ENCODE assay signal across 9 mouse cellular contexts in genomic region chr5:134946063-134946856, GRCm38 (mm10). TPM values are rescaled to one million over a fixed set of nuclear protein-coding genes. Genes with fewer than 3 reads are reported as not detected.
DNase-seq lines count a peak whose midpoint lies in the region; ATAC-seq and TF ChIP-seq lines count a peak whose summit lies in the region.
"Had no signal": no experiment of that assay in that cellular context is flagged by ENCODE, and none has a peak within 500 bp of the region (broad histone marks: within the 10 kb centered on the region; RNA-seq: fewer than 3 reads in every experiment).

No protein-coding gene starts in this region.

- no peak for ATAC-seq in liver, embryonic 11.5 days (replicated peaks; ENCODE audit: low FRiP score)
- no peak for ATAC-seq in liver, postnatal 0 days
- no peak; the same call in 1 of the 2 replicates for ATAC-seq in limb, embryonic 12.5 days (ENCODE audit: insufficient number of reproducible peaks, insufficient read depth, low FRiP score, low TSS enrichment, low read depth)
- ATAC-seq in monocyte, adult 5-6 weeks (replicated peaks; ENCODE audit: insufficient number of reproducible peaks, low FRiP score, low TSS enrichment, poor library complexity, severe bottlenecking) = no peak

- peaks cover 8% of the 10 kb centered on the region for H3K4me1 ChIP-seq in liver, embryonic 11.5 days (replicated peaks; ENCODE audit: control insufficient read depth, insufficient read depth, low read length)
- H3K4me1 ChIP-seq in liver, postnatal 0 days (ENCODE audit: insufficient read depth) = peaks cover 29% of the 10 kb centered on the region
- peaks cover 10 to 37% of the 10 kb centered on the region in 2 experiments; a peak in 3 of 4 replicates for H3K4me1 ChIP-seq in ES-E14 (ENCODE audit: control insufficient read depth in 2 of 2, insufficient read depth in 2 of 2, low read length in 2 of 2, poor library complexity in 1 of 2)
- H3K4me1 ChIP-seq in limb, embryonic 12.5 days (replicated peaks) = peaks cover 25% of the 10 kb centered on the region

- no peaks in the 10 kb centered on the region for H3K9me3 ChIP-seq in liver, embryonic 11.5 days (ENCODE audit: control insufficient read depth, low read length)
- H3K9me3 ChIP-seq in liver, postnatal 0 days (ENCODE audit: low read length) = no peaks in the 10 kb centered on the region
- no peaks in the 10 kb centered on the region for H3K9me3 ChIP-seq in ES-E14 (ENCODE audit: control insufficient read depth, insufficient read depth, low read depth, low read length)
- no peaks in the 10 kb centered on the region for H3K9me3 ChIP-seq in limb, embryonic 12.5 days

- peak; percentile 26 for DNase-seq in embryo, embryonic 11 days
- DNase-seq in embryo, embryonic 10.5 days (ENCODE audit: low spot score) = no peak
- DNase-seq in liver, embryonic 11.5 days (ENCODE audit: low spot score) = no peak
- no peak for DNase-seq in liver, postnatal 0 days
- no peak for DNase-seq in ES-E14 (ENCODE audit: low read depth, low spot score)
- DNase-seq in frontal cortex, postnatal 36 days (ENCODE audit: low spot score in 2 of 2) = no peak

- no peak overlapping the region for H3K27ac ChIP-seq in liver, embryonic 11.5 days (ENCODE audit: low read depth, low read length)
- no peak overlapping the region for H3K27ac ChIP-seq in liver, postnatal 0 days (ENCODE audit: low read depth)
- peak overlapping the region; percentile 84 for H3K27ac ChIP-seq in ES-E14 (ENCODE audit: insufficient read depth, low read depth, low read length, poor library complexity, severe bottlenecking)
- H3K27ac ChIP-seq in limb, embryonic 12.5 days = no peak overlapping the region
- H3K27ac ChIP-seq: macrophage had no signal

- no peak for TF ChIP-seq CTCF in liver, postnatal 0 days (IDR thresholded peaks at IDR 0.05; ENCODE audit: low read depth)

- no peaks in the 10 kb centered on the region for H3K36me3 ChIP-seq in liver, embryonic 11.5 days (ENCODE audit: control insufficient read depth, insufficient read depth, low read length)
- no peaks in the 10 kb centered on the region for H3K36me3 ChIP-seq in liver, postnatal 0 days (replicated peaks; ENCODE audit: insufficient read depth, low read length)
- H3K36me3 ChIP-seq in ES-E14 (ENCODE audit: control insufficient read depth, insufficient read depth, low read length, poor library complexity, severe bottlenecking) = peaks cover 7% of the 10 kb centered on the region; the same call in 1 of the 2 replicates
- H3K36me3 ChIP-seq in limb, embryonic 12.5 days = no peaks in the 10 kb centered on the region

- peak overlapping the region; percentile 22 for H3K4me2 ChIP-seq in liver, embryonic 11.5 days
- no peak overlapping the region for H3K4me2 ChIP-seq in liver, postnatal 0 days (ENCODE audit: low read depth, low read length)
- H3K4me2 ChIP-seq in limb, embryonic 12.5 days = peak overlapping the region; percentile 42

- H3K27me3 ChIP-seq in liver, embryonic 11.5 days (replicated peaks; ENCODE audit: control insufficient read depth, insufficient read depth, low read length) = peaks cover 16% of the 10 kb centered on the region
- H3K27me3 ChIP-seq in liver, postnatal 0 days (ENCODE audit: insufficient read depth, low read length) = no peaks in the 10 kb centered on the region
- peaks cover 54% of the 10 kb centered on the region for H3K27me3 ChIP-seq in limb, embryonic 12.5 days

- no peak for TF ChIP-seq EP300 in liver, postnatal 0 days (IDR thresholded peaks at IDR 0.05; ENCODE audit: low read depth)

- WGBS in liver, embryonic 11.5 days = 34% methylated on average over 43 of the region's 43 CpGs
- 55% methylated on average over 43 of the region's 43 CpGs for WGBS in liver, postnatal 0 days (ENCODE audit: insufficient replicate concordance)
- 14% methylated on average over 43 of the region's 43 CpGs for WGBS in limb, embryonic 12.5 days

- peak overlapping the region; percentile 0; the same call in 1 of the 2 replicates for H3K4me3 ChIP-seq in liver, embryonic 11.5 days (ENCODE audit: low read depth, low read length)
- H3K4me3 ChIP-seq in liver, postnatal 0 days (ENCODE audit: low read depth, low read length) = no peak overlapping the region
- peak overlapping the region; percentile 66 to 82 for H3K4me3 ChIP-seq in ES-E14 (ENCODE audit: insufficient read depth in 1 of 2, low read depth in 1 of 2, low read length in 2 of 2, poor library complexity in 1 of 2, severe bottlenecking in 1 of 2)
- H3K4me3 ChIP-seq in limb, embryonic 12.5 days (replicated peaks) = peak overlapping the region; percentile 28

- no peak overlapping the region for H3K9ac ChIP-seq in liver, embryonic 11.5 days (ENCODE audit: low read depth, low read length)
- H3K9ac ChIP-seq in liver, postnatal 0 days (replicated peaks) = no peak overlapping the region
- H3K9ac ChIP-seq in ES-E14 (ENCODE audit: insufficient read depth, low read depth, low read length, poor library complexity, severe bottlenecking) = peak overlapping the region; percentile 69
- peak overlapping the region; percentile 31; the same call in 1 of the 2 replicates for H3K9ac ChIP-seq in limb, embryonic 12.5 days (replicated peaks)

- in situ Hi-C loops in ES-E14 (cut with MboI; ENCODE audit: low sequenced_read_pairs in 2 of 2, unreplicated experiment in 2 of 2) = no loop called here

TF ChIP-seq in ES-E14, 5 proteins besides CTCF, POLR2A, EP300 and RAD21:
- TF ChIP-seq CHD2 (IDR thresholded peaks at IDR 0.05; ENCODE audit: low read depth, low read length) (no peak), MAFK (IDR thresholded peaks at IDR 0.05; ENCODE audit: insufficient read depth, low read depth, low read length) (no peak), ZNF384 (IDR thresholded peaks at IDR 0.05; ENCODE audit: low read depth, low read length) (no peak), HCFC1 (IDR thresholded peaks at IDR 0.05; ENCODE audit: borderline replicate concordance, insufficient read depth, low read length) (no peak), ZC3H11A (IDR thresholded peaks at IDR 0.05; ENCODE audit: borderline replicate concordance, low read depth, low read length) (no peak)

RNA-seq across cellular contexts. Expression of gene Cldn4, which starts 0.5 kb away (rescaled TPM):
- polyA plus RNA-seq in liver, embryonic 11.5 days (2014; fragmentation: Nextera tagmentation; extraction: Ambion mirVana) = 3.1 and 3.7 TPM in 2 replicates
- polyA plus RNA-seq in liver, postnatal 0 days (2015; fragmentation: Nextera tagmentation; extraction: Ambion mirVana) = 0.13 and 0.32 TPM in 2 replicates
- 150 and 350 TPM in 2 replicates for total RNA-seq in ES-E14 (2012; rRNA removed)
- 7.7 and 10.1 TPM in 2 replicates for polyA plus RNA-seq in limb, embryonic 12.5 days (2016; fragmentation: Nextera tagmentation; extraction: Ambion mirVana)
- total RNA-seq in monocyte, adult 5-6 weeks (2017) = not detected in 3 replicates
- polyA plus RNA-seq: macrophage had no signal

RNA-seq across cellular contexts. Expression of gene Mettl27, which starts 14.1 kb away (rescaled TPM):
- 9.1 and 11.4 TPM in 2 replicates for polyA plus RNA-seq in liver, embryonic 11.5 days (2014; fragmentation: Nextera tagmentation; extraction: Ambion mirVana)
- 17.3 and 21.7 TPM in 2 replicates for polyA plus RNA-seq in liver, postnatal 0 days (2015; fragmentation: Nextera tagmentation; extraction: Ambion mirVana)
- 15.6 and 17.3 TPM in 2 replicates for total RNA-seq in ES-E14 (2012; rRNA removed)
- polyA plus RNA-seq in limb, embryonic 12.5 days (2016; fragmentation: Nextera tagmentation; extraction: Ambion mirVana) = 17.8 and 19.7 TPM in 2 replicates
- total RNA-seq in monocyte, adult 5-6 weeks (2017) = 1.3 to 1.6 TPM in 2 of 3 replicates, not detected in the other

RNA-seq across cellular contexts. Expression of gene Cldn13, which starts 30.9 kb away (rescaled TPM):
- polyA plus RNA-seq in liver, embryonic 11.5 days (2014; fragmentation: Nextera tagmentation; extraction: Ambion mirVana) = 115 and 120 TPM in 2 replicates
- polyA plus RNA-seq in liver, postnatal 0 days (2015; fragmentation: Nextera tagmentation; extraction: Ambion mirVana) = 138 and 152 TPM in 2 replicates
- total RNA-seq in ES-E14 (2012; rRNA removed) = not detected in 2 replicates
- 2.1 and 2.5 TPM in 2 replicates for polyA plus RNA-seq in limb, embryonic 12.5 days (2016; fragmentation: Nextera tagmentation; extraction: Ambion mirVana)
- not detected in 3 replicates for total RNA-seq in monocyte, adult 5-6 weeks (2017)
- polyA plus RNA-seq: macrophage had no signal

RNA-seq across cellular contexts. Expression of gene Tmem270, which starts 39.7 kb away (rescaled TPM):
- polyA plus RNA-seq in liver, embryonic 11.5 days (2014; fragmentation: Nextera tagmentation; extraction: Ambion mirVana) = not detected in 2 replicates
- polyA plus RNA-seq in liver, postnatal 0 days (2015; fragmentation: Nextera tagmentation; extraction: Ambion mirVana) = not detected in 2 replicates
- not detected in 2 replicates for total RNA-seq in ES-E14 (2012; rRNA removed)
- not detected in 2 replicates for polyA plus RNA-seq in limb, embryonic 12.5 days (2016; fragmentation: Nextera tagmentation; extraction: Ambion mirVana)
- not detected in 3 replicates for total RNA-seq in monocyte, adult 5-6 weeks (2017)
- polyA plus RNA-seq: macrophage had no signal

RNA-seq across cellular contexts. Expression of gene Cldn3, which starts 39.8 kb away (rescaled TPM):
- polyA plus RNA-seq in liver, embryonic 11.5 days (2014; fragmentation: Nextera tagmentation; extraction: Ambion mirVana) = 2.0 and 2.2 TPM in 2 replicates
- 65.0 and 73.7 TPM in 2 replicates for polyA plus RNA-seq in liver, postnatal 0 days (2015; fragmentation: Nextera tagmentation; extraction: Ambion mirVana)
- total RNA-seq in ES-E14 (2012; rRNA removed) = 8.4 and 24.1 TPM in 2 replicates
- polyA plus RNA-seq in limb, embryonic 12.5 days (2016; fragmentation: Nextera tagmentation; extraction: Ambion mirVana) = 4.7 and 5.8 TPM in 2 replicates
- total RNA-seq in monocyte, adult 5-6 weeks (2017) = not detected in 3 replicates
- polyA plus RNA-seq: macrophage had no signal

Comparison
In these comparisons a context has a peak if more than half of its experiments do, and no peak if none do; other contexts are left out.
1. H3K9ac ChIP-seq: peak in ES-E14 (single experiment) and limb, embryonic 12.5 days (single experiment); none in liver, embryonic 11.5 days (single experiment) and liver, postnatal 0 days (single experiment).
2. RNA of gene Cldn13, which starts 30.9 kb away (polyA plus RNA-seq): 138 to 152 TPM in liver, postnatal 0 days and 115 to 120 TPM in liver, embryonic 11.5 days; 2.1 to 2.5 TPM in limb, embryonic 12.5 days; every median in the first group is over 10 times any median in the second.